Mouse (Mus musculus): Measurements from ENCODE around the gene Gm45753.
"Not testable (repeated sequence)": the region's sequence is repeated elsewhere in the genome, so short reads cannot be mapped to it uniquely, and the experiment has no call there.

Gm45753 gene

DNA sequence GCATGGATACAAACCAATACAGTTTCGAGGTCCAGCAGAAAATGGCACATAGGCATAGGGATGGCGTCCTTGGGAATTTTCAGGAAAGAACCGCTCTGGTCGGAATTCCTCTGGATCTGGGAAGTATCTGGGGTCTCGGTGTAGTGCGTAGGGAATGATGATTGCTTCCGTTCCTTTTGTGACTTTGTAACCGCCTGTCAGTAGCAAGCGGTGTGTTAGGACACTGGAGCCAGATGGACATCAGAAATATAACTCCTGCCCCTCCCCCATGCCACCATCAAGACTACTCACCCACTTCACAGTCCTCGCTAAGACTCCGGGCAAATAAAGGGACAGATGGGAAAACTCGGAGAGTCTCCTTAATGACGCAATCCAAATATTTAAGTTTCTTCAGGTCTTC, at the start of gene Gm45753:
TSS of gene Gm45753 (minus strand) at position 101 of the 400 bp plus-strand sequence.
- DNase-seq: no peak

DNA sequence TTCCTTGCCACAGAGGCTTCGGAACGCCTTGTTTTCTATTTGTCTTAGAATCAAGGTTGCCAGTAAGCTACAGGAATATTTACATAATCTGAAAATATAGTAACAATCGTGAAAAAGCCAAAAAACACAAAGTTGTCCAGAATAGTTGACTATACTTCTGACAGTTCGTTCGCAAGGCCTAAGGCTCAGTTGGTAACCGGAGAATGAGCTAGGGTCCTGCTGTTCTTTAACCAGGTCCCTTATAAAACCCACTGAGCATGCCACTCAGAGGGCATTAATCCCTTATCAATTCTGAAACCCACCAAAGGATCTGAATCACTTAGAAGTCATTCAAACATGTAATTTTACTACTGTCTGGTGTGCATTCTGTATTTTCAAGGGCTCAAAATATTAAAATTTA, 47.5 kb upstream of the Gm45753 start:
- no peak for DNase-seq

DNA sequence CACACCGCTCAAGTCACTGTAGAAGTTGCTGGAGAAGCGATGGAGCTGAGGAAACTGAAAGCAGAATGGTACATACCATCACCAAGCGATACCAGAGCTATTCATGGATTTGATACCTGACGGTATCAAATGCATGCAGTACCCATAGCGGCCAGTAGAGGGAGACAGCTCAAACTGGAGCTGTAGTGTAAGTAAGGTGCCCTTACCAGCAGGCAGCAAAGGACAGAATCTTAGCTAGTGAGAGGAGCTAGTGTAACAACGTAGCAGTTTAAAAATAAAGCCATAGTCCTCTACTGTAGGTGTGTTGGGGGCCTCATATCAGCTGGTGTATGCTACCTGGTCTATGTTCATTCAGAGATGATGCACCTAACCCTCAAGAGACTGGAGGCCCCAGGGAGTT, 36.8 kb upstream of the Gm45753 start:
- peak; percentile 25 to 71 for DNase-seq

DNA sequence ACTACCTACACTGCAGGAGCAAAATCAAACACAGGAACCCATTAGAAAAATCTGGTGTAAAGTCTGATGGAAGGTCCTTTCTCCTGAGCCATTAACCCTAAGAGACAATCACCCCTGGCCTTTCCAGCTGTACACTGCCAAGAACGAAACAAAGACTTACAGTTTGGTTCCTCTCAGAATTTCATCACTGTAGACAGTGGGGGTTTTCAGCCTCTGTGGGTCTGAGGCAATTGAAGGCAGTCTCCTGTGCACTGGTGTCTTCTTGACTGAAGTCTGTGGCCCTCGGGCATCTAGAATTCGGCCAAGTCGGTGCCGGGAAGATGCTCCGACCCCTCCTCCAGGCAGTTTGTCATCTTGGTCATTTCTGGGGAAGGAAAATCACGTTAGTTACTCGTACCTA, 36.0 kb upstream of the Gm45753 start:
- no peak for DNase-seq

- no peak for DNase-seq
Observed at GRCm38 (mm10) chr8:45341630-45342628, 33.7 kb upstream of the Gm45753 start.

- no peak for DNase-seq
Observed at GRCm38 (mm10) chr8:45333493-45333892, 25.2 kb upstream of the Gm45753 start.

GRCm38 (mm10) chr8:45332685-45333409, 24.6 kb upstream of the Gm45753 start, which contains the start of gene Cyp4v3:
Gene Cyp4v3 (minus strand): TSS chr8:45333216.
- DNase-seq: peak; percentile 60 to 69

DNA sequence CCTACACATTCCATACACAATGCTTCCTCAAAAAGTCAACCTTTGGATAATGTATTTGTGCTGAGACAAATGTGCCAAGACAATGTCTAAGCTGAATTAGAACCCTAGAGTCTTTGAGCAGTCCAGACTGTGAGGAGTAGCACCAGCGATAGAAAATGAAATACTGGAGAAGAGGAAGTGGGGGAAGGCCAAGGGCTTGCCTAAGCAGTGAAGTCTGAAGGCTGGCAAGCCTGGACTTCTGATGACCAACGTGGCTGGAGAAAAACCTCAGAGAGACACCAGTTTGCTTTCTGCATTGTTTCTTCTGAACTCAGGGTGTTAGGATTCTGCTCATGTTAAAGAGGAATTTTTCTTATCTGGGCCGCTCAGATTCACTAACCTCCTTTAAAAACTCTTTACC, 22.6 kb upstream of the Gm45753 start:
- DNase-seq: no peak

DNA sequence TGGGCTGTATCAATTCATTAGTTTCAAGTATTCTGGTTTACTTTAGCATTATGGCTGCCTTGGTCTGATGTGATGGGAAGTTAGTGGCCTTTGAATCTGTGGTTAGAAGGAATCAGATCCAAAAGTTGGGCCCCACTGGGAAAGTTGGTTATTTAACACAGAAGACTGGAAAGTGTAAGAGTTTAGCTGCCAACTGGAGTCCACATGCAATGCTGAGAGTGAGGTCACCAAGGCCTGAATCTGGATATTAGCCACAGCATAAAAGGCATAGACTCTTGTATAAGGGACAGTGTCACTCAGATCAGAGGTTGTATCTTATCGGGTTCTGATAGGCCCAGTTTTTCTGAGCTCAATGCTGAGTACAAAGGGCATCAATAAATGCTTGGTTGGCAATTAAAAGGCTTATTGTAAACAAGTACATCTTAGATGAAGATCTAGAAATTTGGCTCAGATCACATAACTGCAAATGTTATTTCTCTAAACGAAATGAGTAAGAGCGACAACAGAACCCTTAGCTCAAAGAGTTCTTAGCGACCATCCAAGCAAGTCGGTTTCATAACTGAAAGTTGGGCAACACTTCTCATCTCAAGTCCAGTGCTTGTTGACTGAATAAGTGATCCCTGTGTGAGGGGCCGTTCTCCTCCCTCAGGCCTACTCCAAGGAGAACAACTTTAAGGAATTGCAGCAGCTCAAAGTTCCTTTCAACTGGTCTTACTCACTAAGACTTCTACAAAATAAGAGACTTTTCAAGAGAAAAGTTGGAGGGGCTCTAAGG, 21.1 kb upstream of the Gm45753 start:
- no peak for DNase-seq

GRCm38 (mm10) chr8:45327076-45327475, 18.8 kb upstream of the Gm45753 start:
- not testable (repeated sequence) for DNase-seq

GRCm38 (mm10) chr8:45324151-45324550, 15.9 kb upstream of the Gm45753 start:
- no peak for DNase-seq

GRCm38 (mm10) chr8:45321365-45321764, 13.1 kb upstream of the Gm45753 start:
- DNase-seq: no peak

DNA sequence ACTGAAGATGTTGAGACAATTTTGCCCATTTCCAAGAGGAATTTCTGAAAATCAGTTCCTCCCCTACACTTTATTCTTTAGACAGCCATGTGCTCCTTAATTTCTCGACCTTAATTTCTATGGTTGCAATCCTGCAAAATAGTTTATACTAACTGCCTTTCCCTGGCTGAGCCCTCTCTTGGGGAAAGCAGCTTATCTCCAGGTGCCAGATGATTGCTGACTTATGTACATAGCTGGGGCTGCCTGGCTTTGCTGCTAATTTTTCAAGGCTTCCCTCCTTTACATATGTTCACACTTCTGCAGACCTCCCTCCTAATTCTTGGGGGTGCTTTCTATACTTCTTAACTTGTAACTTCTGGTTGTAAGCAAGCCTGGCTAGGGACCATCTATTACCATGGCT, 12.7 kb upstream of the Gm45753 start:
- DNase-seq: no peak

GRCm38 (mm10) chr8:45310967-45311366, 2.7 kb upstream of the Gm45753 start:
- DNase-seq: no peak

DNA sequence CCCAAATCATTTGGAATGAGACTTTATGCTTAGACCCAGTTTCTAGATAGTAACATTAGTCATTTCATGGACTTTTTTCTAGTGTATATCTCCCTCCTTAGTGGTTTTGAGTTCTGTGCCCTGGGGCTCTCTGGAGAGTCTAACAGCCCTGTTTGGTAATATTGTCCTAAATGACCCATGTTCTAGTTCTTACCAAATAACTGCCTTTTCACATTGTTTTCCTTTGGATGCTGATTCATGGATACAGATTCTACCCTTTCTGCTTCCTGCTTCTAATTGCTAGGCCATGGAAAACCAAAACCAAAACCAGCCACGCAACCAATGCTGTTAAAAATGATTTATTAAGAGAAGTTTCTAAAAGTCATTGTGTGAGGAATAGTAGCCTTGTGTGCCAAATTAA, 2.8 kb downstream of the Gm45753 start:
- DNase-seq: no peak

DNA sequence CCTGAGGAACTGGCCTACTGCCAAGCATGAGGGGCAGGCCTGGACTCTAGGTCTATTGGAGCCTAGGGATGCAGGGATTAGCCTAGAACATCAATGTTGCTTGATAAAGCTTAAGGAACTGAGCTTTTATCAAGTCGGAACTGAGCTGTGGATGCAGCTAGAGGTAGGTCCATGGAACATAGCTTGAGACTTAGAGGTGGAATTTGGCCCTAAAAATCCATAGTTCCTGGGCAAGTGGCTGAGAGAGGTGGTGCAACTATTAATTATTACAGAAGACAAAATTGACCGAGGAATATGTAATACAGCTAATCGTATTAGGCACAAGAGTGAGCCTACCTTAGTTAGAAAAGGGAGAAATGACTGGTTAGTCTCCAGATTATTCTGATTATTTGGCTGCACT, 3.9 kb downstream of the Gm45753 start:
- DNase-seq: no peak

GRCm38 (mm10) chr8:45302390-45302789, 5.9 kb downstream of the Gm45753 start:
- no peak for DNase-seq

GRCm38 (mm10) chr8:45295276-45295675, 13.0 kb downstream of the Gm45753 start:
- DNase-seq: no peak

DNA sequence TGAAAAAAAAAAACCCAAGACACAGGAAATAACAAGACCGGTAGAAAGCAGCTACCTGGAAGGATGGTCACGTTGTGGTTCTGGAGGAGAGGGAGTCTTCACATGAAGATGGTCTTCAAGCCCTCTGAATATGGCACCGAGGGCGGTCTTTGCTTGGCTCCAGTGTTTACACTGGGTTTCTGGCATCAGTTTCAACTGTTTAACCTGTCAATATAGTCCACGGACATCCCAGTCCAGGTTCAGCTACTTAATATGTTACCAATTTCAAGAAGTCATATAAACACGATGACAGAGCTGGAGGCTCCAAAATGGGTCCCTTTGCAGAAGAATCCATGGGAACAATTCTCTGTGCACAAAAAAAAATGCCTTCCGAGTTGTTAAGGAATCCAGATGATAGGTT, 13.6 kb downstream of the Gm45753 start, which contains the start of gene Klkb1:
TSS of gene Klkb1 (minus strand) at position 173 of the 400 bp plus-strand sequence.
- DNase-seq: no peak

- no peak for DNase-seq
Observed at GRCm38 (mm10) chr8:45291790-45292189, 16.5 kb downstream of the Gm45753 start.

GRCm38 (mm10) chr8:45281630-45282029, 26.6 kb downstream of the Gm45753 start:
- no peak for DNase-seq

- DNase-seq: no peak
Observed at GRCm38 (mm10) chr8:45277453-45277852, 30.8 kb downstream of the Gm45753 start.

GRCm38 (mm10) chr8:45274317-45274716, 33.9 kb downstream of the Gm45753 start:
- no peak for DNase-seq

Measured in spleen, adult 18-20 months (tissue).